Mouse (Mus musculus) megakaryocyte, adult 5-6 weeks (primary cell): ENCODE results near the gene Fgf8. TPM values are rescaled to one million over a fixed set of nuclear protein-coding genes. Genes with fewer than 3 reads are reported as not detected.

Source experiments
- ATAC-seq: 2 replicates; pipeline ENCODE4 v1.8.0; 2016; ENCODE audit warnings: mild to moderate bottlenecking, inconsistent platforms; ENCODE audit not compliant: poor library complexity, severe bottlenecking
- total RNA-seq, 2 experiments: library from RNA; stranded (forward) in 1 of 2; stranded (reverse) in 1 of 2; fragments of 153-499, 151-499 nt in 1 of 2; fragments of 221-1000, 200-1000 nt in 1 of 2; gene quantifications; 2 replicates each; pipeline versions ENCODE4 v1.2.3 to v1.2.4; 2015 to 2017

Fgf8 gene
- total RNA-seq, 2 experiments from 2014 or later: not detected

GRCm38 (mm10) chr19:45749243-45750043 lies 6.7 kb upstream of the Fgf8 start, which contains the start of gene Npm3:
Gene Npm3, minus strand, starts transcription at chr19:45749591.
- peak; percentile 79 for ATAC-seq

- no peak for ATAC-seq
Measured at GRCm38 (mm10) chr19:45748691-45749242, 6.1 kb upstream of the Fgf8 start.

GRCm38 (mm10) chr19:45748206-45748605 lies 5.5 kb upstream of the Fgf8 start:
- ATAC-seq: no peak

- peak; percentile 68 for ATAC-seq
Measured at GRCm38 (mm10) chr19:45747028-45747867, 4.5 kb upstream of the Fgf8 start.

GRCm38 (mm10) chr19:45746153-45747020 lies 3.7 kb upstream of the Fgf8 start:
- peak; percentile 41; the same call in 1 of the 2 replicates for ATAC-seq

- no peak for ATAC-seq
Measured at GRCm38 (mm10) chr19:45745344-45746152, 2.8 kb upstream of the Fgf8 start.

GRCm38 (mm10) chr19:45743619-45744018 lies 904 bp upstream of the Fgf8 start:
- no peak for ATAC-seq

GRCm38 (mm10) chr19:45742984-45743575 lies 365 bp upstream of the Fgf8 start:
- no peak for ATAC-seq

GRCm38 (mm10) chr19:45741431-45742217 lies 1.1 kb downstream of the Fgf8 start:
- no peak for ATAC-seq

- ATAC-seq: no peak
Measured at GRCm38 (mm10) chr19:45740817-45741216, 1.9 kb downstream of the Fgf8 start.

GRCm38 (mm10) chr19:45740233-45740632 lies 2.5 kb downstream of the Fgf8 start:
- ATAC-seq: no peak

GRCm38 (mm10) chr19:45738521-45738920 lies 4.2 kb downstream of the Fgf8 start:
- no peak for ATAC-seq

GRCm38 (mm10) chr19:45737846-45738484 lies 4.8 kb downstream of the Fgf8 start:
- ATAC-seq: no peak

- 0 out of 2 replicates have a peak, but pooled peaks have one; percentile 24 for ATAC-seq
Measured at GRCm38 (mm10) chr19:45737208-45737845, 5.4 kb downstream of the Fgf8 start.

- peak; percentile 59 for ATAC-seq
Measured at GRCm38 (mm10) chr19:45736855-45737207, 5.9 kb downstream of the Fgf8 start.

GRCm38 (mm10) chr19:45736241-45736640 lies 6.5 kb downstream of the Fgf8 start:
- no peak for ATAC-seq

- no peak for ATAC-seq
Measured at GRCm38 (mm10) chr19:45734762-45735161, 8.0 kb downstream of the Fgf8 start.
